Mouse (Mus musculus): ENCODE data around the gene Kcng1. TPM values are rescaled to one million over a fixed set of nuclear protein-coding genes. Genes with fewer than 3 reads are reported as not detected.

Kcng1 gene
- 10 to 100 TPM; 34.1 to 43.2 TPM for total RNA-seq (2021)

DNA sequence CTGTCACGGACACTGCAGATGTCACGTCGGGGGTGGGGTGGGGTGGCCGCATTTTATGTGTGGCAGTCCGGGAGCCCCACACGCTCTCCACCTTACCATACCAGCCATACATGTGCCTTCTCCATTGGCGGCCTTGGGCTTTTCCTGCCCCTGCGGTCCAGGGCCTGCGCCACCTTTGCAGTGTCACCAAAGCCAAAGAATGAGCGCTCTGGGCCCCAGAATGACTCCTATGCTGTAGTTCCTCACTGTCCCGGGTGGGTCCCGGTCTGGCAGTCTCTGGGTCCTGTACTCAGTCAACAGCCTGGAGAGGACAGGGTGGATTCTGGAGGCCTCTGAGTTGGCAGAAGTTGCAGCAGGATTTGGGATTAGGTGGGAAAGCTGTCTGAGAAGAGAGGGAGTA, at the start of gene Kcng1:
Kcng1 (minus strand) TSS at position 155 of the 400 bp plus-strand sequence.
- DNase-seq (ENCODE audit: low spot score in 2 of 2), result no peak
- intact Hi-C loops (cut with DNase I), result no loop called here

DNA sequence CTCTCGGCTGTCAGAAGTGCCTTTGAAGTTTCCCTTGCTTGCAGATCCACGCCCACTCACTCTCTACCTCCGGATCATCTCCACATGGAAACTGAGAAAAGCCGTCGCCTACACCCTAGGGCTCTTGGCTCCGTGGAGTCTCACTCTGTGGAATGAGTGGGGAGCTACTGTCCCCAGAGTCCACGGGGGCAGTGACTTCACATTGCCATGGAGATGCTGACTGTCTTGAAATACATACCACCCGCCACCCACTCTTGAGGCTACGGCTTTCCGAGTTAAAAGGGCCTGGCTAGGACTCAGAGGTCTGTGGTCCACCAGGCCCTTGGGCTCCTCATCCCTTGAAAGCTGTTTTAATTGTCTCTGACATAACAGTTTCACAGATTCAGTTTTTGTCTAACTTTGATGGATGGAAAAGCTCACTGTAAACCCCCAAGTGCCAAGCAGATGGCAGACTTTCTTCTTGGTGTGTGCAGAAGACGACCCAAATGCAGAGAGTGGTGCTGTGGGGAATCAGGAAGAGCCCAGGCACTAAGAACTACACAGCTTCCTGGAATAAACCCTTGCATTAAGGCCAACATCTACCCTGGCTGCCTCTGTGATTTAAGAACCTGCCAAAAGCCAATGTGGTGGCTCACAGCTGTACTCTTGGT, 49.0 kb upstream of the Kcng1 start:
- peak; percentile 73 to 94 for DNase-seq (ENCODE audit: low spot score in 2 of 2)
- intact Hi-C loops (cut with DNase I), result loop anchor here (1.0 to 2.0 kb wide), 2 partner anchors 22 to 111 kb away; no protein-coding TSS in a partner anchor

- no peak for DNase-seq (ENCODE audit: low spot score in 2 of 2)
- intact Hi-C loops (cut with DNase I), result no loop called here
Measured at GRCm38 (mm10) chr2:168321716-168322374, 40.3 kb upstream of the Kcng1 start.

GRCm38 (mm10) chr2:168320388-168321182, 39.0 kb upstream of the Kcng1 start:
- DNase-seq (ENCODE audit: low spot score in 2 of 2), result no peak
- intact Hi-C loops (cut with DNase I), result no loop called here

GRCm38 (mm10) chr2:168314646-168315446, 33.3 kb upstream of the Kcng1 start:
- intact Hi-C loops (cut with DNase I), result no loop called here
- DNase-seq (ENCODE audit: low spot score in 2 of 2), result no peak

DNA sequence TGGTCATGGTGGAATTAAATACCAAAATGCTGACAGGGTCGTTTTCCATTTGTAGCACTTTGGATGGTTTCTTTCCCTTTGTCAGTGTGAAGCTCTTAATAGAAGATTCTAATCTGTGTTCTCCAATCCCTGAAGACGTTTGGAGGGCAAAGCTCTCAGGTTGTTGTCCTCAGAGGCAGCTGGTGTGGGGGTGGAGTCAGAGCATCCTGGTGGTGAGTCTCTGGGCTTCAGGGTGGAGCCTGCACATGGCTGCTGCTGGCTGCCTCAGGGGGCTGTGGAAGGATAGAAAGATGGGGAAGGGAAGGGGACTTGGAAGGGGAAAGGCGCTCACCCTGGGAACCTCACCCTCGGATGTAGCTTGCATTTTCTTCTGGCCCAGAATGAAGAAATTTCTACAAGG, 31.0 kb upstream of the Kcng1 start:
- intact Hi-C loops (cut with DNase I), result no loop called here
- no peak for DNase-seq (ENCODE audit: low spot score in 2 of 2)

- DNase-seq (ENCODE audit: low spot score in 2 of 2), result no peak
- intact Hi-C loops (cut with DNase I), result no loop called here
Measured at GRCm38 (mm10) chr2:168311006-168311405, 29.5 kb upstream of the Kcng1 start.

- intact Hi-C loops (cut with DNase I), result no loop called here
- DNase-seq (ENCODE audit: low spot score in 2 of 2), result no peak
Measured at GRCm38 (mm10) chr2:168308916-168309315, 27.4 kb upstream of the Kcng1 start.

DNA sequence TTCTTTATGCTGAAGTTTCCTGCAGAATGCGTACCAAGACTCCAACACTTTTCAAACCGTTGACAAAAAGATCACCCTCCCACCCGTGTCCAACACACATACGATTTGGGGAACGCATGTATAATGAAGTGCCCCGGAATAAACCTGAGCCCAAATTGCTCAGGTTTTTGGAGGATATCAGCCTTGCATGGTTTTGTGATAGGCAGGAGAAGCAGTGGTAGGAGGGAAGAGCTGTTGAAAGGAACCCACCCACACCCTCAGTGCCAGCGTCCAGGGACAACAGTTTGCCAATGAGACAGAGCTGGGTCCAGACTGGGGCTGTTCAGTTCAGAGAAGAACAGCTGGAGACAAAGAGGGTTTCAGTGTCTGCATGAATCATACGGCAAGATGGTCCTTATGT, 18.1 kb upstream of the Kcng1 start:
- intact Hi-C loops (cut with DNase I), result no loop called here
- peak in 1 of 2 experiments; percentile 76 for DNase-seq (ENCODE audit: low spot score in 2 of 2)

DNA sequence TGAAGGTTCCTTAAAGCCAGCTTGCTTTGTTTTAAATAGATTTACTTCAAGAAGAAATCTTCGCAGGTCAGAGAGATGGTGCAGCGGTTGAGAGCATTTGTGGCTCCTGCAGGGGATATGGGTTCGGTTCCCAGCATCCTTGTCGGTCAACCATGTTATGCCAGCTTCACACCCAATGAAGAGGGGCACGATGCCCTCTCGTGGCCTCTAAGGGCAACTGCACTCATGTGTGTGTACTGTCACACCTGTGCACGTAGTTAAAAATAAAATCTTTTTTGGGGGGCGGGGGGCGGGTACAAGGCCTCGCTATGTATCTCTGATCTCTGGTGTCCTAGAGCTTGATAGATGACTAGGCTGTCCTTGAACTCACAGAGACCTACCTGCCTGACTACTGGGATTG, 15.0 kb upstream of the Kcng1 start:
- intact Hi-C loops (cut with DNase I), result no loop called here
- no peak for DNase-seq (ENCODE audit: low spot score in 2 of 2)

DNA sequence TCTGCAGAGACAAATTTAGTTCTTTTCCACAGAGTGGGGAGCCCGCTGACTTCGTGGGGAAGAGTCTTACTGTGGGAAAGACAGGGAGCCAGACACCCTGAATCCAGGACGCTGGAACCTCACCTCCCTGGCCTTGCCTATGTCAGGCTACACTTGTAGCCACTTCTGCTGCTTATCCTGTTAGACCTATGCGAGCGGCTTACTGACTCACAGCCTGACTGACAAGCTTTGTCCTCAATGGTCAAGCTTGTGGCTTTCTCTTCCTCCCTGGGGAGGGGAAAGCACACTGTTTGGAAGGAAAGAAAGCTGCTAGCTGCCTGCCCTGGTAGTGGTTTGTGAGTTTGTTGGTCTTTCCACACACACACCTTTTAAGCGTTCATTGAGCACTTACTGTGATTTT, 11.0 kb upstream of the Kcng1 start:
- intact Hi-C loops (cut with DNase I), result no loop called here
- DNase-seq (ENCODE audit: low spot score in 2 of 2), result no peak

DNA sequence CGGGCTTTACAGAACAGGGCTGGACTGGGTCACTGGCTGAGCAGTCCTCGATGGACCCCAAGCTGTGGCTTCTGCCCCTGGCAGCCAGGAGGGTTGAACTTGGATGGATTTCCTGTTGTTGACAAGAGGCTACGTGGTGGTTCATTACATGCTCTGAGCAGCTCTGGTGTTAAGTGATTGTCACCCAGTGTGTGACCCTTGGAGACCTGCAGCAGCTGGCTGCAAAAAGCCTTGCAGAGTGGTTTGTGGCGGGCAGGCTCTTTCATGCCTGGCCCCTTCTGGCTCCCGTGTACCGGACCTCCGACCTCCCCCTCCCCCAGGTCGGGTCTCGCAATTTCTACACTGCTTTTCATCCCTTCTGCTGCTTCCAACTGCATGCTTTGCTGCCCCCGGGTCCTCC, 10.5 kb upstream of the Kcng1 start:
- intact Hi-C loops (cut with DNase I), result no loop called here
- no peak for DNase-seq (ENCODE audit: low spot score in 2 of 2)

DNA sequence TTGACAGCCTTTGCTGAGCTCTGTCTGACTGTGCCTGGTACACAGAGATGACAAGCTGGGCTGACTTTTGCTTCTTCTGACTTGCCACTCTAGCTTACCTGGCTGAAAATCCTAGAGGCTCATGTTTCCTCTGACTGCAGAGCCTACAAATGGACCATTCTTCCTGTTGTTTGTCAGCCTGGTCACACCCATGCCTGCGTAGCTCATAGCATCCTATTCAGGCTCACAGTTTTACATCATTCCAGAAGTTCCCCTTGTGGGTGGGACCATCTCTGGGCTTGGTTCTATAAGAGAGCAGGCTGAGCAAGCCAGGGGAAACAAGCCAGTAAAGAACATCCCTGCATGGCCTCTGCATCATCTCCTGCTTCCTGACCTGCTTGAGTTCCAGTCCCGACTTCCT, 8.3 kb upstream of the Kcng1 start:
- intact Hi-C loops (cut with DNase I), result no loop called here
- no peak for DNase-seq (ENCODE audit: low spot score in 2 of 2)

DNA sequence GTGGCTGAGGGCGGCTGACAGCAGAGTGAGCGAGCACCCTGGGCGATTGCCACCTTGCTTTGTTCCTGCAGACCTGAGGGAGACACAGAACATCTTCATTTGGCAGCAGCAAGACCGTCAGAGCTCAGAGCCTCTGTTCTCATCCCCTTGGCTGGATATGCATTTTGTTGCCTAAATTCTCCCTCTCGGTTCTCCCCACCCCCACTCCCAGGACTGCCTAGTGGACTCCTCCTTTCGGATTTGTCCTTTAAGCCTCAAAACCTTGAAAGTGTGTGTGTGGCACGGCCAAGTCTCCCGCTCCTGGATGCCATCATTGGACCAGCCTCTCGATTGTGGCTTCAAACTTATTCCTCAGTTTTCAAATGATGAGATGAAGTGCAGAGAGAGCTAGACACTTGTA, 7.5 kb upstream of the Kcng1 start:
- intact Hi-C loops (cut with DNase I), result no loop called here
- DNase-seq (ENCODE audit: low spot score in 2 of 2), result no peak

DNA sequence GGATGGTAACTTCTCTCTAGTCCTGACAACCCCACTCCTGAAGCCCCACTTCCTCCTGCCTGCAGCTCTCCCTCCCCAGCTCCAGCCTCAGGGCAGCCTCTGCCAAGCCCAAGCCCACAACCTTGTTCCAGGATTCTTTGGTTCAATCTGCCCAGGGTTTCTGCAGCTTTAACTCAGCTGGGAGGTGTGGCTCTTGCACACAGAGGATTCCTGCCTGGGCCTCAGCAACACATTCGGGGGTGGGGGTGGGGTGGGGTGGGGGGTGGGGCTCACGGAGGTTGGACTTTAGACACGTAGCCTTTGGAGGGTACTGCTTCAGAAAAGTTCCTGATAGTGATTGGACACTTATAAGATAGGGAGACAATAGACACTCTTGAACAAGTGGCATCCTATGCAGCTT, 5.5 kb upstream of the Kcng1 start:
- intact Hi-C loops (cut with DNase I), result no loop called here
- no peak for DNase-seq (ENCODE audit: low spot score in 2 of 2)

- no peak for DNase-seq (ENCODE audit: low spot score in 2 of 2)
- intact Hi-C loops (cut with DNase I), result no loop called here
Measured at GRCm38 (mm10) chr2:168285143-168285542, 3.6 kb upstream of the Kcng1 start.

- intact Hi-C loops (cut with DNase I), result no loop called here
- no peak for DNase-seq (ENCODE audit: low spot score in 2 of 2)
Measured at GRCm38 (mm10) chr2:168280729-168281581, 581 bp downstream of the Kcng1 start.

- intact Hi-C loops (cut with DNase I), result no loop called here
- peak; percentile 52 to 65 for DNase-seq (ENCODE audit: low spot score in 2 of 2)
Measured at GRCm38 (mm10) chr2:168274374-168274935, 7.1 kb downstream of the Kcng1 start.

DNA sequence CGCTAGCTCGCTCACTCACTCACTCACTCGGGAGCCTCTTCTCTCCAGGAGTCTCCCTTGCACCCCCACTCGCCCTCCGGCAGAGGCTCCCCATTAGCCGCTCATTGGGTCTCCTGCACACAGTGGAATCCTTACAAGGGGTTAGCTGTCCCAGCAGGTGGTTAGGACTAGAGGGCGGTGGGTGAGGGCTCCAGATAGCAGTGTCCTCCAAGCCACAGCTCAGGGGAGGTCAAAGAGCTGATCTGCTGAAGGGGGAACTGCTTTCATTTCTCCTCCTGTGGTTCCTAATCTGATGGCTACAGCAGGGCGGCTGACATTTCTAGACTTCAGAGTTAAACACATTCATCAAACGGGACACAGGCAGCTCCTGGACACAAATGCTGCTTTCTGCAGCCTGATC, 8.1 kb downstream of the Kcng1 start:
- DNase-seq (ENCODE audit: low spot score in 2 of 2), result no peak
- intact Hi-C loops (cut with DNase I), result loop anchor here (1.0 kb wide), 1 partner anchor 172 kb away; no protein-coding TSS in a partner anchor

All from left cerebral cortex, postnatal 25 days (tissue).